Mouse (Mus musculus) megakaryocyte, adult 5-6 weeks (primary cell): ENCODE measurements around the gene Vamp9. TPM values are rescaled to one million over a fixed set of nuclear protein-coding genes. Genes with fewer than 3 reads are reported as not detected.

Source experiments
- ATAC-seq: 2 replicates; pipeline ENCODE4 v1.8.0; 2016; ENCODE audit warnings: mild to moderate bottlenecking, inconsistent platforms; ENCODE audit not compliant: poor library complexity, severe bottlenecking
- total RNA-seq, 2 experiments: library from RNA; stranded (forward) in 1 of 2; stranded (reverse) in 1 of 2; fragments of 153-499, 151-499 nt in 1 of 2; fragments of 221-1000, 200-1000 nt in 1 of 2; gene quantifications; 2 replicates each; pipeline versions ENCODE4 v1.2.3 to v1.2.4; 2015 to 2017

The Vamp9 gene
- total RNA-seq (2015) (not detected in 2 replicates), total RNA-seq (2017) (not detected in 2 replicates)

- peak; percentile 96 for ATAC-seq
Measured at GRCm38 (mm10) chr5:99906181-99906956, at the start of gene Vamp9. TSS of gene Vamp9 (plus strand) at chr5:99906254.

DNA sequence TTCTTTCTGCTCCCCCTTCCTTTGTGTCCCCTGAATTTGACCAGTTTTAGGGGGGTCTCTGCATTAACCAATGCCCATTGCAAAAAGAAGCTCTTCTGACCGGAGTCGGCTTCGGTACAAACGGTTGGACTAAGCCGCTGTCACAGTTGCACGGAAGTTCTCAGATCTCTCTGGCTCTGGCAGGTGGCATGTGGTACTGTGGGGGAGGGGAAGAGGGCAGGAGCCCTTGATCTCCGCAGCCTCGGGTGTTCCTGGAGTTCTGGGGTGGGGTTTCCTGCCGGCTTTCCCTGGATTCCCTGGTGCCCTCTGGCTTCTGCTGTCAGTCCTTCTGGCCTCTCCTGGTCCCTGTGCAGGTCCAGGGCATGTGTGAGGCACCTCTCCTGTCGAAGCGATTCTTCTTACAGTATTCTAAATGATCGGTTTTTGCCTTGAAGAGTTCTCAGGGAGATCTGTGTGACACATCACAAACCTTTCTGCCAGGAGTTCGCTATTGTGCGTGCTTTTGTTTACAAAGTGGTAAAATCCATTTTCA is 48.9 kb upstream of the Vamp9 start:
- no peak for ATAC-seq

DNA sequence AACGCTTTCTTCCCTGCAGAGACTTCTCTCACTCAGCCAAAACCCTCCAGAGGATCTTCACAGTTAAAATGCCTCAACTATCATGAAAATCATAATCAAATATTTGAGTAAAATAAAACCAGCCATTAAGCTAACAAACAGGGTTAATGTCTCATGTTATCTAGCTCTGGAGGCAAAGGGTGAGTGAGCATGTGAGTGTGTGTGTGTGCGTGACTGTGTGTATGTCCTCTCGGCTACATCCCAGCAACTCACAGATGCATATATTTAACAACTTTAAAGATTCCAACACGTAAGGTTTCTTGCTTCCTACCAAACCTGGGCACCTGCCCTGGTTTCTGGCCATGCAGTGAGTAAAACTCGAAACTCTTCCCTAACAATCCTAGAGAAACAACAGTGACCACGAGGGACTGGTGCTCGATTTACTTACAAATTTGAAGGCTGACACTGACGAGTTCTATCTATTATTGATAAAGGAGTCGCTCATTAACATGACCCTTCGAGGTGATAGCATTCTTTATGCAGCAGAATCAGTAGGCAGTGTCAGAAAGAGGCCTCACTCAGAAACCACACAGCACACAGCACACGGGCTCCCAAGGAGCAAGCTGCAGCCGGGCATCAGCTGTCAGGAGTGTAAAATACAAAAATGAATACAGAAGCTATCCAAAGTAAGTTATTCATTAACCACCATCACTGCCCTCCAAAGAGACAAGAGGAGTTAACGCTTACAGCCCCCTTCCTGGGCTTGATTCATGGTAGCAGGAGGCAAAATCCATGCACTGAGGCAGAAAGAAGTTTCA is 46.2 kb upstream of the Vamp9 start:
- ATAC-seq: no peak

GRCm38 (mm10) chr5:99861816-99862215 is 44.2 kb upstream of the Vamp9 start:
- no peak for ATAC-seq

GRCm38 (mm10) chr5:99863656-99864380 is 42.2 kb upstream of the Vamp9 start:
- no peak for ATAC-seq

- ATAC-seq: no peak
Measured at GRCm38 (mm10) chr5:99865779-99866178, 40.3 kb upstream of the Vamp9 start.

DNA sequence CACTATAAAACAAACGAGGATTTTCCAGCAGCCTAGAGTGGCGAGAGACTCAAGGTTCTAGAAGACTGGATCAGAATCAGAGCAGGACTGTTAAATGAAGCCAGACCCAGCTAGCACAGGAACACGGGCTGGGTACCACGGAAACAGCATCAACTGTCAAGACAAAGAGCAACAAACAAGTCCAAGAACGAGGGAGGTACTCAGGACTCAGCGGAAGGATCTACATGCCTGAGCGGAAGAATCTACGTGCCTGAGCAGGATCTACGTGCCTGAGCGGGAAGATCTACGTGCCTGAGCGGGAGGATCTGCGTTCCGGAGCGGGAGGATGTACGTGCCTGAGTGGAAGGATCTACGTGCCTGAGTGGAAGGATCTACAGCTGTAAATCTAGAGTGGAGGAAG is 37.8 kb upstream of the Vamp9 start:
- no peak for ATAC-seq

DNA sequence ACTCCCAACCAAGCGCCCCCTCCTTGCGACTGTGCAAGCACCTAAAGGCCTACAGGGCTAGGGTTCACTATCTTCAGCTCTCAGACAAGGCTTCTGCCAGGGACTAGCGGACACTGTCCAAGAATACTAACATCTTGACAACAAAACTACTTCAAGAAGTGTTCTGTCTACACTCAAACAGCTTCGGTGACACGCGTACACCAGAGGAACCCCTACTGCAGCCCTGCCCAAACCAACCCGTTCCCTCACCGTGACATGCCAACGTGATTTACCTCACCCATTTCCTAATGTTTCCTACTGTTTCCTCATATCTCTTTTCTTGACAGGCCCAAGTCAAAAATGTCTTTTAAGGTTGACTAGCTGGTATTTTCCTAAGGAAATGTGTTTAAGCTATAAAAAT is 37.1 kb upstream of the Vamp9 start:
- no peak for ATAC-seq

GRCm38 (mm10) chr5:99877565-99877964 is 28.5 kb upstream of the Vamp9 start:
- ATAC-seq: no peak

DNA sequence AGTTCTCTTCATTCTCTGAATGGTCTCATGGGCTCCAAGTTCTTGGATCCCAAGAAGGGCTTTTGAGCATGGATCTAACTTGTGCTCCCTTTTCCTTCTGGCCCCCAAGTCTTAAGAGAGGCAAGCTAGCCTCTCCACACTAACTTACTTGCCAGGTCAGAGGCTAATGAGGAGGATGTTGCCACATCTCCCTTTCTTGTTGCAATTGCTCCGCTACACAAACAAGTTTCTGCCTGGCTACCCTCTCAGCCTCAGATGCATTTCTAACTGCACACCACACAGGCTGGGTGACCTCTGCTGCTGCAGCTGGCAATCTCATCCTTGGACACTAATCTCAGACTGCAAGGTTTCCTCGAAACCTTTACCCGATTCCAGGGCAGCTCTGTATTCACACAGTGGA is 23.6 kb upstream of the Vamp9 start:
- ATAC-seq: peak; percentile 63

- no peak for ATAC-seq
Measured at GRCm38 (mm10) chr5:99884035-99884434, 22.0 kb upstream of the Vamp9 start.

- ATAC-seq: peak; percentile 64
Measured at GRCm38 (mm10) chr5:99887133-99887532, 18.9 kb upstream of the Vamp9 start.

DNA sequence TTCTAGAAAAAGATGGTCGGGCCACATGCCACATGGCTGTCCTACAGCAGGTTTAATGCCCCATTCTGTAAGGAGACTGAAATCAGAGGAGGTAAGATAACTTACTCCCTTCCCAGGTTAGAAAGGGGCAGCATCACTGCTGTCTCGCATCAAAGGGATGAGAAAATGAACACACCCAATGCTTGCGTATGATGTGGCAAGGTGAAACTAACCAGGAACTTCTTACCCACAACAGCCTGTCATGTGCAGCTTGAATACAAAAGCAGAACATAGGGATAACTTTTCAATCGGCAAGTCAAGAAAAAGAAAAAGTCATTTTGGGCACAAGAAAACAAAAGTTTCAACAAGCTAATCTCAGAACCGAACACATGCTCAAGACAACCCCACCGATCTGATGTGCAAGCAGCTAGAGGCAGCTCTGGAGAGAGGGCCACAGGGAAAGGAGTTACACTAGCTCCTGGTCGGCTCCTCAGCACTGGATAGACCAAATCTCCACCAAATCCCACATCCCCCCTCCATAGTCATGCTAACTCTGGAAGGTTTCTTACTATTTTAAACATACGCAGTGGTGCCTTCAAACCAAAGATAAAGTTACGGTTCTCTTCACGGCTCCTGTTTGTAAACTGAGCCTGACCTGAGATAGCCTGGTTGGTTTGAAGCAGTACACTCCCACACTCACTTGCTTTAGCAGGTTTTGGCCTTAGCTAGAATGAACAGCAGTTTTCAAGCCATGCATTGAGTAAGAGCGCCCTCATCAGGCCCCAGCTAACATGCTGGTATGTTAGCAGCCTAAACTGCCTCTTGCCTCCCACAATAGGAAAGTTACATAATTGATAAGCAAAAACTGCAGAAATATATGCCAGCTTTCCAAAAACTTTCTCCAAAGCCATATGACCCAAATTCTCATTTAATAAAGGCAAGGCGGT is 14.3 kb upstream of the Vamp9 start:
- ATAC-seq: peak; percentile 56

DNA sequence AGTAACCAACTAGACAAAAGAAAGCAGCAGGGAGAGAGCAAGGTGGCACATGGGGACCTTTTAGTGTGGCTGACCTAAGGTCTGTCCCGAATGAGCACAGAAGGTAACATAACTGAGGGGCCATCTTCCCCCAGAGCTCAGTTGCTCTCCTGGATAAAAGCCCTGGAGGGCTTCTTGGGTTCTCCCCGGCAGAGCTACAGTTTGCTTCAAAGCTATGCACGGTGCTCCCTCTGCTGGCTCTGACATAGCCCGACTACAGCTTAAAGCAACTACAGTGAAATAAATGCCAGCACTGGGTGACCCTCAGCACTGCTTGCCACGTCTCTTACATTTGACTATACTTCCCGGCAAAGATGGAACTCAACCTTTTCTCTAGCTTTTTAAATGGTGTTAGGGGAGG is 6.0 kb upstream of the Vamp9 start:
- peak; percentile 57; the same call in 1 of the 2 replicates for ATAC-seq

DNA sequence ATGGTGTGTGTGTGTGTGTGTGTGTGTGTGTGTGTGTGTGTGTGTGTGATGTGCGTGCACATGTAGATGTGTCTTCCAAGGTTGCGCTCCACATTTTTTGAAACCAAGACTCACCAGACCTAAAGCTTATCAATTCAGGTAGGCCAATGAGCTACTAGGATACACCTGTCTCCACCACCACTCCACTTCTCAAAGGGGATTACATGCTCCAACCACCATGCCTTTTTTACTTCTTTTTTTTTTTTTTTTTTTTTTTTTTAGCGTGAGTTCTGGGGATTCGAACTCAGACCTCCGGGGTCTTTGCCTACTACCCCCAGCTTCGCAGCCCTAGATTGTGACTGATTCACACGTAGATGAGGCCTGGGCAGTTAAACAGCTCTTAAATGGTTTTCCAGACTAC is 323 bp upstream of the Vamp9 start:
- no peak for ATAC-seq

GRCm38 (mm10) chr5:99915494-99915893 is 9.4 kb downstream of the Vamp9 start:
- no peak for ATAC-seq

GRCm38 (mm10) chr5:99922033-99922432 is 16.0 kb downstream of the Vamp9 start:
- no peak for ATAC-seq

GRCm38 (mm10) chr5:99927951-99928350 is 21.9 kb downstream of the Vamp9 start:
- ATAC-seq: peak; percentile 89

DNA sequence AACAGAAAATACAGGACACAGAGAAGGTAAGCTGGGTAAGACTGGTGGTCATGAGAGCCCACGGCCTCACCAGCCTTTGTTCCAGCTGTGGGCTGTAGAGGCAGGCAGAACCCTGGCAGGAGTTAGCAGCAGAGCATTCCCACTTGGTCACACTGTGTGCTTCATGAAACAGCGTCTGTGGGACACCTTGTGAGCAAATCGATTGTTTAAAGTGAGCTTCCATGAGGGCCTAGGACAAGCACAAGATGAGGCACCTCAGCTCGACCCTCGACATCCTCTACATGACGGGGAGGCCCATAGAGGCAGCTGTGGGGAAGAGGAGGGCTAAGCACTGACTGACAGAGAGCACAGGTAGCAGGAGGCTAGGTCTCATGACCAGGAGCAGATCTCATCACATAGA is 25.9 kb downstream of the Vamp9 start:
- no peak for ATAC-seq

DNA sequence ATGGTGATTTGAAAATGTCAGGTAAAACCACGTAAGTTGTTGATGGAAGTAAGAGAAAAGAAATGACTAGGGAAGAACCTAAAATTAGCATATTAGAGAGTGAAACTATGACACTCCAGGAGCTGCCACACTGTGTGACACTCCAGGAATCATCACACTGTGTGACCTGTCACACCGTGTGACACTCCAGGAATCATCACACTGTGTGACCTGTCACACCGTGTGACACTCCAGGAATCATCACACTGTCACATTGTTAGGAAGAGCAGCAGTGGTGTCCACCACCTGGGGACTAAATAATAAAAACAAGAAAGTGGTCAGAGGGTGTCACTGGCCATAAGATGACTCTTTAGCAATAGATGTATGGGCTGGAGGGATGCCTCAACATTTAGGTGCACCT is 33.4 kb downstream of the Vamp9 start:
- no peak for ATAC-seq
